Mouse (Mus musculus) CH12.LX (cell line): ENCODE data around the gene Il17rd. TPM values are rescaled to one million over a fixed set of nuclear protein-coding genes. Genes with fewer than 3 reads are reported as not detected.

ENCODE experiments used
- DNase-seq: peaks from one replicate; pipeline ENCODE4 v3.0.0-alpha.2; 2013; ENCODE audit errors: extremely low read depth
- H3K27ac ChIP-seq: 2 replicates; pipeline ENCODE4 v1.5.1; 2012; ENCODE audit warnings: low read depth, mild to moderate bottlenecking, control low read depth, moderate library complexity; ENCODE audit not compliant: insufficient read depth
- H3K27me3 ChIP-seq: replicated peaks from 2 replicates; pipeline ENCODE3; 2012; ENCODE audit warnings: inconsistent platforms
- H3K36me3 ChIP-seq, 2 experiments: replicated peaks in 1 of 2; 2 replicates each; pipeline versions ENCODE3 to v1.6.1; 2012; ENCODE audit warnings: inconsistent platforms in 1 of 2, low read length in 1 of 2, mild to moderate bottlenecking in 1 of 2, mixed read lengths in 1 of 2, moderate library complexity in 1 of 2; ENCODE audit not compliant: control insufficient read depth in 1 of 2, insufficient read depth in 1 of 2
- H3K4me1 ChIP-seq, 2 experiments: 2 replicates each; pipeline ENCODE4 v1.6.1; 2012; ENCODE audit warnings: inconsistent platforms in 1 of 2, moderate library complexity in 1 of 2; ENCODE audit not compliant: insufficient read depth in 2 of 2, control insufficient read depth in 1 of 2
- H3K4me2 ChIP-seq: 2 replicates; pipeline ENCODE4 v1.6.1; 2012; ENCODE audit warnings: low read depth, mild to moderate bottlenecking, control low read depth; ENCODE audit not compliant: poor library complexity, insufficient read depth, severe bottlenecking
- H3K4me3 ChIP-seq, 3 experiments: fragments of 150-350 bp in 1 of 3; sonication (generic) in 1 of 3; replicated peaks in 1 of 3; 2 replicates each; pipeline versions ENCODE3 to v1.5.1; 2011 to 2012; ENCODE audit warnings: low read depth in 2 of 3, low read length in 2 of 3, mild to moderate bottlenecking in 2 of 3, moderate library complexity in 2 of 3, control low read depth in 1 of 3, improper control_type of control experiment in 1 of 3, inconsistent platforms in 1 of 3, mixed read lengths in 1 of 3; ENCODE audit not compliant: poor library complexity in 1 of 3
- H3K79me2 ChIP-seq: replicated peaks from 2 replicates; pipeline ENCODE4 v1.6.1; 2012; ENCODE audit warnings: mild to moderate bottlenecking, moderate library complexity; ENCODE audit not compliant: control insufficient read depth, poor library complexity, insufficient read depth, severe bottlenecking; ENCODE audit errors: extremely low read depth
- H3K9ac ChIP-seq: 2 replicates; pipeline ENCODE4 v1.6.1; 2012; ENCODE audit warnings: low read depth, mild to moderate bottlenecking, control low read depth, moderate library complexity; ENCODE audit not compliant: insufficient read depth
- H3K9me3 ChIP-seq: replicated peaks from 2 replicates; pipeline ENCODE3; 2012; ENCODE audit warnings: low read length, inconsistent platforms, mixed read lengths
- CHD1 ChIP-seq: IDR thresholded peaks from 2 replicates; pipeline ENCODE4 v1.6.1; 2012; ENCODE audit warnings: low read depth, low read length, improper control_type of control experiment, inconsistent platforms
- CHD2 ChIP-seq: IDR thresholded peaks from 2 replicates; pipeline ENCODE4 v1.6.1; 2011; ENCODE audit warnings: low read length, improper control_type of control experiment
- E2F4 ChIP-seq: IDR thresholded peaks from 2 replicates; pipeline ENCODE4 v1.6.1; 2011; ENCODE audit warnings: low read depth, low read length, improper control_type of control experiment; ENCODE audit not compliant: insufficient replicate concordance
- GABPA ChIP-seq: IDR thresholded peaks from 2 replicates; pipeline ENCODE4 v1.6.1; 2012; ENCODE audit warnings: low read depth, low read length, improper control_type of control experiment, inconsistent platforms; ENCODE audit not compliant: insufficient replicate concordance
- HCFC1 ChIP-seq: IDR thresholded peaks from 2 replicates; pipeline ENCODE4 v1.6.1; 2012; ENCODE audit warnings: low read depth, mild to moderate bottlenecking, inconsistent platforms, low read length, improper control_type of control experiment
- IRF4 ChIP-seq: IDR thresholded peaks from 2 replicates; pipeline ENCODE4 v1.6.1; 2014; ENCODE audit warnings: low read depth, mild to moderate bottlenecking, inconsistent platforms, low read length, improper control_type of control experiment
- JUND ChIP-seq: conservative IDR thresholded peaks from 2 replicates; pipeline ENCODE4 v1.6.1; 2011; ENCODE audit warnings: low read depth, low read length, improper control_type of control experiment
- KAT2A ChIP-seq: IDR thresholded peaks from 2 replicates; pipeline ENCODE4 v1.6.1; 2012; ENCODE audit warnings: low read length, improper control_type of control experiment, inconsistent platforms; ENCODE audit not compliant: insufficient replicate concordance
- MAFK ChIP-seq: IDR thresholded peaks from 2 replicates; pipeline ENCODE4 v1.6.1; 2011; ENCODE audit warnings: low read length, improper control_type of control experiment; ENCODE audit not compliant: insufficient replicate concordance
- MXI1 ChIP-seq: IDR thresholded peaks from 2 replicates; pipeline ENCODE4 v1.6.1; 2011; ENCODE audit warnings: mild to moderate bottlenecking, low read depth, low read length, improper control_type of control experiment
- MYC ChIP-seq: IDR thresholded peaks from 2 replicates; pipeline ENCODE4 v1.6.1; 2011; ENCODE audit warnings: low read depth, mild to moderate bottlenecking, improper control_type of control experiment, low read length
- NELFE ChIP-seq: IDR thresholded peaks from 2 replicates; pipeline ENCODE4 v1.6.1; 2011; ENCODE audit warnings: low read depth, low read length, improper control_type of control experiment
- NRF1 ChIP-seq: IDR thresholded peaks from 2 replicates; pipeline ENCODE4 v1.6.1; 2014; ENCODE audit warnings: low read depth, mild to moderate bottlenecking, inconsistent platforms, low read length, improper control_type of control experiment, moderate library complexity
- PAX5 ChIP-seq: IDR thresholded peaks from 2 replicates; pipeline ENCODE4 v1.6.1; 2012; ENCODE audit warnings: low read length, inconsistent platforms, mixed read lengths
- POLR2AphosphoS2 ChIP-seq: IDR thresholded peaks from 2 replicates; pipeline ENCODE4 v1.6.1; 2011; ENCODE audit warnings: low read depth, low read length, improper control_type of control experiment
- SIN3A ChIP-seq: IDR thresholded peaks from 2 replicates; pipeline ENCODE4 v1.6.1; 2012; ENCODE audit warnings: low read length, improper control_type of control experiment, inconsistent platforms
- TBP ChIP-seq: conservative IDR thresholded peaks from 2 replicates; pipeline ENCODE4 v1.6.1; 2011; ENCODE audit warnings: low read depth, low read length, improper control_type of control experiment
- TCF12 ChIP-seq: IDR thresholded peaks from 2 replicates; pipeline ENCODE4 v1.6.1; 2014; ENCODE audit warnings: low read depth, mild to moderate bottlenecking, inconsistent platforms, low read length, improper control_type of control experiment
- USF2 ChIP-seq: conservative IDR thresholded peaks from 2 replicates; pipeline ENCODE4 v1.6.1; 2011; ENCODE audit warnings: low read depth, low read length, improper control_type of control experiment
- dilution Hi-C: fragments of 300-500 bp; cut with MboI; formaldehyde crosslinking; loops from 2 replicates; pipeline ENCODE4 v1.14.3; 2020; ENCODE audit warnings: low sequenced_read_pairs; ENCODE audit not compliant: extremely low pct_unique_long_range_greater_than_20kb, extremely low pct_ligation_motif_present
- in situ Hi-C: fragments of 300-500 bp; cut with MboI; formaldehyde crosslinking; loops from 3 replicates; pipeline ENCODE4 v1.14.3; 2019; ENCODE audit warnings: low sequenced_read_pairs, low pct_ligation_motif_present, low pct_unique_long_range_greater_than_20kb, mixed read lengths
- polyA plus RNA-seq: library from polyadenylated mRNA; unstranded; fragments of >175 nt; gene quantifications from 2 replicates; pipeline ENCODE4 v1.2.1, GENCODE M21; 2012; ENCODE audit warnings: low read depth; ENCODE audit not compliant: insufficient read length
- total RNA-seq, 2 experiments: library from RNA; depleted of rRNA; stranded (reverse); fragments of 300-350 nt in 1 of 2; fragments of >200 nt in 1 of 2; gene quantifications; 2 replicates each; pipeline ENCODE4 v1.2.3; 2012 to 2014

The Il17rd gene
- total and polyA plus RNA-seq, 3 experiments, result 0.04 to 0.09 (median 0.08) TPM

GRCm38 (mm10) chr14:27123543-27123942 lies 84.8 kb downstream of the Il17rd start (continued):
- TF ChIP-seq MYC (peak; percentile 65; the same call in 1 of the 2 replicates), CHD1 (no peak), SIN3A (0 out of 2 replicates have a peak, but pooled peaks have one; percentile 42), IRF4 (peak; percentile 68), NELFE (no peak), KAT2A (no peak), HCFC1 (no peak)

GRCm38 (mm10) chr14:27130031-27130430 lies 91.3 kb downstream of the Il17rd start:
- H3K27ac ChIP-seq, result no peak overlapping the region
- dilution Hi-C loops, result no loop called here

DNA sequence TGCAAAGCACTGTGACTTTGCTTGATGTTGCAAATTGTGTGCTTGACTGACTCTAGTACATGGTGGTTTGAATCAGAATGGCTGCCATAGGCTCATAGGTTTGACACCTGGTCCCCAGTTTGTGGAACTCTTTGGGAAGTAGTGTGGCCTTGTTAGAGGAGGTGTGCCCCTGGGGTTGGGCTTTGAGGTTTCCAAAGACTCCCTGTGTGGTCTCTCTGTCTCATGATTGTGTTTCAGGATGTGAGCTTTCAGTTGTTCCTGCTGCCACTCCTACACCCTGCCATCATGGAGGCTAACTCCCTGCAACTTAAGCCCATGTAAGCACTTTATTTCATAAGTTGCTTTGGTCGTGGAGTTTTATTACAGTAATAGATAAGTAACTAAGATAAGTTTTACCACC lies 91.9 kb downstream of the Il17rd start:
- dilution Hi-C loops, result no loop called here
- no peaks in the 10 kb centered on the region for H3K36me3 ChIP-seq
- TF ChIP-seq USF2 (no peak), PAX5 (no peak)
- no peaks in the 10 kb centered on the region for H3K27me3 ChIP-seq
- no peak overlapping the region for H3K27ac ChIP-seq
- H3K9ac ChIP-seq, result no peak overlapping the region
- H3K9me3 ChIP-seq, result no peaks in the 10 kb centered on the region
- H3K4me2 ChIP-seq, result no peak overlapping the region
- DNase-seq, result no peak
- in situ Hi-C loops, result no loop called here
- H3K79me2 ChIP-seq, result no peaks in the 10 kb centered on the region
- no peaks in the 10 kb centered on the region for H3K4me1 ChIP-seq
- H3K4me3 ChIP-seq, result no peak overlapping the region

More at GRCm38 (mm10) chr14:27130031-27130430, 91.3 kb downstream of the Il17rd start:
- no peak for TF ChIP-seq CHD2
- no peak for TF ChIP-seq TBP
- no peak for TF ChIP-seq GABPA
- no peak for TF ChIP-seq POLR2AphosphoS2
- no peak for TF ChIP-seq MAFK
- TF ChIP-seq MXI1, result no peak
- TF ChIP-seq JUND, result no peak
- TF ChIP-seq TCF12, result no peak
- no peak for TF ChIP-seq IRF4
- TF ChIP-seq E2F4, result no peak
- no peak for TF ChIP-seq NRF1
- no peak for TF ChIP-seq PAX5
- peaks cover 1% of the 10 kb centered on the region for H3K27me3 ChIP-seq
- DNase-seq, result no peak
- H3K9me3 ChIP-seq, result no peaks in the 10 kb centered on the region
- H3K79me2 ChIP-seq, result no peaks in the 10 kb centered on the region
- in situ Hi-C loops, result no loop called here
- H3K9ac ChIP-seq, result no peak overlapping the region
- H3K4me3 ChIP-seq, result no peak overlapping the region
- no peak overlapping the region for H3K4me2 ChIP-seq
- H3K36me3 ChIP-seq, result no peaks in the 10 kb centered on the region
- H3K4me1 ChIP-seq, result no peaks in the 10 kb centered on the region
